Mouse (Mus musculus): ENCODE measurements around the gene Ankib1.

The Ankib1 gene

GRCm38 (mm10) chr5:3653801-3654200 lies 148.9 kb downstream of the Ankib1 start:
- TF ChIP-seq GATA4 (IDR thresholded peaks at IDR 0.05; ENCODE audit: insufficient replicate concordance, low read length), result no peak

DNA sequence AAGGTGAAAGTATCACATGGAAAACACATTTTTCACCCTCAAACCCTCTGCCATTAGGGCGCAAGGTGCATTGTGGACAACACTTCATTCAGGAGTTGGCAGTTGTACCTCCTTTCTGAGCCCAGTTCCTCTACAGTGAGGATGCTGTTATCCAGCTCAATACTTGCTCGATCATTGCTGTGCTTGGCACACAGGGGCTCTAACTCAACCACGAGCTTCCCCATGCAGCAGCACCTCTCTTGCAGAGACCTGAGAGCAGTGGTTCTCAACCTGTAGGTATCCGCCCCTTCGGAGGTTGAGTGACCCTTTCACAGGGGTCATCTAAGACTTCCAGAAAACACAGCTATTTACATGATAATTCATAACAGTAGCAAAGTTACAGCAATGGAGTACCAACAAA lies 151.1 kb downstream of the Ankib1 start:
- TF ChIP-seq GATA4 (IDR thresholded peaks at IDR 0.05; ENCODE audit: insufficient replicate concordance, low read length), result no peak

GRCm38 (mm10) chr5:3650881-3651280 lies 151.8 kb downstream of the Ankib1 start, which contains the start of gene Tmbim7:
Gene Tmbim7 (plus strand): TSS chr5:3651181.
- TF ChIP-seq GATA4 (IDR thresholded peaks at IDR 0.05; ENCODE audit: insufficient replicate concordance, low read length), result no peak

DNA sequence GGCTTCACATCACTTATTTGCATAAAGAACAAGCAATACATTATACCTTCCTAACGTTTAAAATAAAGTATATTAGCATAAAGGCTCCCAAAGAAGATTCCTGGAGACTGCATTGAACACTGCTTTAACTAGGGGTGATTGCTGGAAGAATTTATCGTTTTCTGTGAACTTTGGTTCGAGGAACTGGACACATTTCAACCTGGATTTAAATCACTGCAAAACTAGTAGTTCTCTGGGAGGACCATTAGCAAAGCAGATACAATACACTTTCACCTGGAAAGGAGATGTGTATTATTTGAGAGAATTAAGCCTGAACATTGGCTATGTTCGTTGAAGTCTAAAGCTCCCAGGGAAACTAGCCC lies 153.9 kb downstream of the Ankib1 start:
- no peak for TF ChIP-seq GATA4 (IDR thresholded peaks at IDR 0.05; ENCODE audit: insufficient replicate concordance, low read length)

- TF ChIP-seq GATA4 (IDR thresholded peaks at IDR 0.05; ENCODE audit: insufficient replicate concordance, low read length), result no peak
Observed at GRCm38 (mm10) chr5:3648206-3648848, 154.4 kb downstream of the Ankib1 start.

DNA sequence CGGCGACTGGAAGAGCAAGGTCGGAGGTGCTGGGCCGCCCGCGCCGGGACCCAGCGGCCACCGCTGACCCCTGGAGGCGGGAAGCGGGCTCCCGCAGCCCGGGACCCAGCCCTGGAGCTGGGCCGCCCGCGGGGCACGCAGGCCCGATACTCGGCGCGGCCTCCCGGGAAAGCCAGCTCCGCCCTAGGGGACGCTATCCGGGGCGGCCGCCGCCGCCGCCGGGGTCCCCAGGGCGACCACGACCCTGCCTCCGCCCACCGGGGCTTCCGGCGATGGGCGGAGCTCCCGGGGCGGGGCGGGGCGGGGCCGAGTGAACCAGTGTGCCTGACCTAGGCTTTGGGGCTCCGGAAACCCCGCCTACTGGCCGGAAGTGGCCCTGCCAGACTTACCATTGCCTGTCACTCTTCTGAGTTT lies 155.0 kb downstream of the Ankib1 start:
- 0 out of 2 replicates have a peak, but pooled peaks have one; percentile 23 for TF ChIP-seq GATA4 (IDR thresholded peaks at IDR 0.05; ENCODE audit: insufficient replicate concordance, low read length)

DNA sequence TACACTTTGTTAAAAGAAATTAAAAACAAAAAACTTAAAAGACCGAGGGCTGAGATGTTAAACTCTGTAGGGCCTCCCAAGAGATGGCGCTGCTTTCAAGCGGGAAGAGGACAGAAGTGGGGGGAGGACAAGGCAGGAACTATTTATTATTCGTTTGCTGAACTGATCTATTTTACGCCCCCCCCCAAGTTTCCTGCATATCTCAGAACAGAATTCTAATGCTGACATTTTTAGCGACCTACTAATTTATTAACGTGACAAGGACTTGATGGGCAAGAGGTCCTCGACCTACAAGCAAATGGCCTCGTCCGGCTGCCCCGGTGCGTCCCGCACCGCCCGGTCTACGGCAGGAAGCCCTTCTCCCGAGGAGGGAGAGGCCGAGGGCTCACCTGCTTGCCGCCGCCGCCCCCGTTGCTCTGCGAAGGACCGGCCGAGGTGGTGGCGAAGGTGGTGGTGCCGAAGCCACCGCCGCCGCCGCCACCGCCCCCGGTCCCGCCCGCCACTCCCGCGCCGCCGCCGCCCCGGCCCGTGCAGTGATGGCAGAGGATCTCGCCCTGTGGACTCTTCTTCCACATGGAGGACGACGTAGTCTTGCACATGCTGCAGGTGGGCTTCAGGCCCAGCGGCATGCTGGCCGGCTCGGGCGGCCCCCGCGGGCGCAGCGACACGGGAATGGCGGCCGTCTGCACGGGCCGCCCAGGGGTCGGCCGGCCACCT lies 155.6 kb downstream of the Ankib1 start:
- no peak for TF ChIP-seq GATA4 (IDR thresholded peaks at IDR 0.05; ENCODE audit: insufficient replicate concordance, low read length)

DNA sequence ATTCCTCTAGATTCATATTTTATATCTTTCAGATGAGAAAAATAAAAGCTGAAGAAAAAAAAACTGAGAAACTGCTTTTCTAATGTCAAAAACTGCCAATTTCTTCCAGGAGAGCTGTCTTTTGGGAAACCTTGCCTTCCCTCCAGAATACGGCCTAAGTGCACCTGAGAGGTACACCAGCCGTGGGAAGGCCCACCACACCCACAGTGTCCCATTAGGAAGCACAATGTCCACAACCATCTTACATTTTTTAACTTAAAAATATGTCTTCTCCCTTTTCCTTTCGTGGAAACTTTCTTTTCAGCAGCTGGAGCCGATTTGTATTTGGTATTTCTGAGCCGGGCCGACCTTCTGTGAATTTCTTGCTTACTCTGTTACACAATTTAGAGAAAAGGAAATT lies 156.2 kb downstream of the Ankib1 start:
- TF ChIP-seq GATA4 (IDR thresholded peaks at IDR 0.05; ENCODE audit: insufficient replicate concordance, low read length), result no peak

GRCm38 (mm10) chr5:3645326-3645725 lies 157.4 kb downstream of the Ankib1 start:
- no peak for TF ChIP-seq GATA4 (IDR thresholded peaks at IDR 0.05; ENCODE audit: insufficient replicate concordance, low read length)

- no peak for TF ChIP-seq GATA4 (IDR thresholded peaks at IDR 0.05; ENCODE audit: insufficient replicate concordance, low read length)
Observed at GRCm38 (mm10) chr5:3644621-3645020, 158.1 kb downstream of the Ankib1 start.

Data from liver, adult (tissue).